ENCODE assay signal across 10 mouse cellular contexts in the genomic region with DNA sequence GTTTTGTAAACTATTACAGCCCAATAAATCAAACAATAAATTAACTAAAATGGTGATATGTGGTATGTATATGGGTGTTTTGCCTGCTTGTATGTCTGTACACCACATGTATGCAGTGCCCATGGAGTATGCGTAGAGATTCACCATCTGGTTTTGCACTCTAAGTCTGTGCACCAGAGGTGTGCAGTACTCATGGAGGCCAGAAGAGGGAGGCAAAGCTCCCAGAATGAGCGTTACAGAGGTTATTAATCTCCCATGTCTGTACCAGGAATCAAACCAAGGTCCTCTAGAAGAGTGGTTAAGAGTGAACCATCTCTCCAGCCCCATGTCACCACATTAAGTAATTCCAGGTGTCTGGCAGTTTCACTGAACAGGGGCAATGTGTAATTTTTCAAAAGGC. TPM values are rescaled to one million over a fixed set of nuclear protein-coding genes. Genes with fewer than 3 reads are reported as not detected.
DNase-seq lines count a peak whose midpoint lies in the region; ATAC-seq and TF ChIP-seq lines count a peak whose summit lies in the region.
"Had no signal": no experiment of that assay in that cellular context is flagged by ENCODE, and none has a peak within 500 bp of the region (broad histone marks: within the 10 kb centered on the region; RNA-seq: fewer than 3 reads in every experiment).

No protein-coding gene starts in this region.

- no peaks in the 10 kb centered on the region for H3K36me3 ChIP-seq in kidney, adult 2 months (ENCODE audit: control insufficient read depth, insufficient read depth, low read length)
- no peaks in the 10 kb centered on the region for H3K36me3 ChIP-seq in kidney, embryonic 14.5 days (ENCODE audit: control insufficient read depth, insufficient read depth, low read length)
- no peaks in the 10 kb centered on the region for H3K36me3 ChIP-seq in embryonic facial prominence, embryonic 14.5 days (ENCODE audit: control insufficient read depth, insufficient read depth, low read length)
- H3K36me3 ChIP-seq: midbrain, embryonic 12.5 days had no signal

- no peak overlapping the region for H3K9ac ChIP-seq in kidney, embryonic 14.5 days (ENCODE audit: low read depth, low read length)
- no peak overlapping the region for H3K9ac ChIP-seq in embryonic facial prominence, embryonic 14.5 days (ENCODE audit: low read depth, low read length)
- H3K9ac ChIP-seq: midbrain, embryonic 12.5 days had no signal

- no peak for TF ChIP-seq POLR2A in kidney, adult 2 months (IDR thresholded peaks at IDR 0.05; ENCODE audit: low read depth, low read length)

- peak overlapping the region; percentile 82; the same call in 1 of the 2 replicates for H3K27ac ChIP-seq in kidney, adult 2 months (ENCODE audit: insufficient read depth, low read depth, low read length)
- H3K27ac ChIP-seq in kidney, embryonic 14.5 days (ENCODE audit: low read depth, low read length), result no peak overlapping the region
- H3K27ac ChIP-seq in embryonic facial prominence, embryonic 14.5 days (replicated peaks; ENCODE audit: low read depth, low read length), result no peak overlapping the region
- H3K27ac ChIP-seq: midbrain, embryonic 12.5 days had no signal

- no peak overlapping the region for H3K4me3 ChIP-seq in kidney, adult 2 months (ENCODE audit: insufficient read depth, low read depth, low read length)
- no peak overlapping the region for H3K4me3 ChIP-seq in kidney, embryonic 14.5 days (ENCODE audit: low read length)
- H3K4me3 ChIP-seq in embryonic facial prominence, embryonic 14.5 days (ENCODE audit: low read depth, low read length), result 0 out of 2 replicates have a peak overlapping the region, but pooled peaks have one; percentile 65
- H3K4me3 ChIP-seq: midbrain, embryonic 12.5 days had no signal

- no peaks in the 10 kb centered on the region for H3K27me3 ChIP-seq in kidney, adult 2 months (replicated peaks; ENCODE audit: control insufficient read depth, insufficient read depth, low read length)
- H3K27me3 ChIP-seq in kidney, embryonic 14.5 days (ENCODE audit: control insufficient read depth, insufficient read depth, low read length), result peaks cover 4% of the 10 kb centered on the region; the same call in 1 of the 2 replicates
- H3K27me3 ChIP-seq in embryonic facial prominence, embryonic 14.5 days (replicated peaks; ENCODE audit: control insufficient read depth, insufficient read depth, low read length), result peaks cover 14% of the 10 kb centered on the region

- 0 out of 2 replicates have a peak, but pooled peaks cover 3% of the 10 kb centered on the region for H3K9me3 ChIP-seq in kidney, embryonic 14.5 days (ENCODE audit: control insufficient read depth, low read length)
- H3K9me3 ChIP-seq in embryonic facial prominence, embryonic 14.5 days (ENCODE audit: control insufficient read depth, low read length), result no peaks in the 10 kb centered on the region
- H3K9me3 ChIP-seq: midbrain, embryonic 12.5 days had no signal

- TF ChIP-seq CTCF in kidney, adult 2 months (conservative IDR thresholded peaks at IDR 0.05; ENCODE audit: insufficient read depth, insufficient read length, low read depth, low read length), result peak; percentile 42

- ATAC-seq in CD4-positive, CD25-positive, alpha-beta regulatory T cell, adult 4 months, result no peak
- no peak for ATAC-seq in kidney, embryonic 14.5 days (ENCODE audit: low FRiP score, low TSS enrichment)
- no peak for ATAC-seq in embryonic facial prominence, embryonic 14.5 days (ENCODE audit: low read depth)

- 95% methylated on average over 2 of the region's 2 CpGs for WGBS in kidney, adult 2 months
- WGBS in kidney, embryonic 14.5 days, result 93% methylated on average over 2 of the region's 2 CpGs
- 98% methylated on average over 2 of the region's 2 CpGs for WGBS in embryonic facial prominence, embryonic 14.5 days

- H3K4me2 ChIP-seq in kidney, embryonic 14.5 days (replicated peaks; ENCODE audit: low read depth, low read length), result no peak overlapping the region
- H3K4me2 ChIP-seq in embryonic facial prominence, embryonic 14.5 days (ENCODE audit: low read depth, low read length), result no peak overlapping the region
- H3K4me2 ChIP-seq: midbrain, embryonic 12.5 days had no signal

- peak; percentile 2 for DNase-seq in CD4-positive, CD25-positive, alpha-beta regulatory T cell, adult 2 months (ENCODE audit: low read depth, low spot score)
- peak; percentile 26 for DNase-seq in kidney, adult 2 months
- peak; percentile 10 for DNase-seq in 3T3-L1 (ENCODE audit: low read depth, low spot score)
- DNase-seq in embryonic facial prominence, embryonic 14.5 days (ENCODE audit: low spot score), result no peak
- no peak for DNase-seq in testis, postnatal 10 days (ENCODE audit: low spot score)
- no peak for DNase-seq in adrenal gland, adult 8-10 months

- H3K4me1 ChIP-seq in kidney, adult 2 months (ENCODE audit: control insufficient read depth, insufficient read depth, low read length), result peaks cover 5% of the 10 kb centered on the region
- H3K4me1 ChIP-seq in kidney, embryonic 14.5 days (ENCODE audit: control insufficient read depth, insufficient read depth, low read length), result 0 out of 2 replicates have a peak, but pooled peaks cover 6% of the 10 kb centered on the region
- no peaks in the 10 kb centered on the region for H3K4me1 ChIP-seq in embryonic facial prominence, embryonic 14.5 days (ENCODE audit: control insufficient read depth, insufficient read depth, low read length)

RNA-seq across cellular contexts. Expression of a gene that starts 3.5 kb away (rescaled TPM):
- polyA plus RNA-seq in CD4-positive, CD25-positive, alpha-beta regulatory T cell, adult 4 months (2017; shearing (Covaris generic)), result not detected
- 6.8 and 8.3 TPM in 2 replicates for polyA plus RNA-seq in kidney, adult 2 months (2012; rRNA removed)
- polyA plus RNA-seq in kidney, embryonic 14.5 days (2014; fragmentation: Nextera tagmentation; extraction: Ambion mirVana), result 11.4 and 21.9 TPM in 2 replicates
- 22.3 and 23.5 TPM in 2 replicates for polyA plus RNA-seq in embryonic facial prominence, embryonic 14.5 days (2014; fragmentation: Nextera tagmentation; extraction: Ambion mirVana)
- 100 to 1,000 TPM in 2 of 4 experiments, 1 to 10 TPM in 2; 3.6 to 312 (median 140) TPM for total RNA-seq in adrenal gland, adult 8-10 months (2022)
- total RNA-seq: hematopoietic stem cell, adult 5-6 weeks had no signal

Comparison
In these comparisons a context has a peak if more than half of its experiments do, and no peak if none do; other contexts are left out.
1. DNase-seq: peak in CD4-positive, CD25-positive, alpha-beta regulatory T cell, adult 2 months (single experiment), kidney, adult 2 months (single experiment) and 3T3-L1 (single experiment); none in embryonic facial prominence, embryonic 14.5 days (single experiment), testis, postnatal 10 days (single experiment) and adrenal gland, adult 8-10 months (single experiment).